Mouse (Mus musculus): ENCODE data around the gene Slc23a2.

Slc23a2 gene

DNA sequence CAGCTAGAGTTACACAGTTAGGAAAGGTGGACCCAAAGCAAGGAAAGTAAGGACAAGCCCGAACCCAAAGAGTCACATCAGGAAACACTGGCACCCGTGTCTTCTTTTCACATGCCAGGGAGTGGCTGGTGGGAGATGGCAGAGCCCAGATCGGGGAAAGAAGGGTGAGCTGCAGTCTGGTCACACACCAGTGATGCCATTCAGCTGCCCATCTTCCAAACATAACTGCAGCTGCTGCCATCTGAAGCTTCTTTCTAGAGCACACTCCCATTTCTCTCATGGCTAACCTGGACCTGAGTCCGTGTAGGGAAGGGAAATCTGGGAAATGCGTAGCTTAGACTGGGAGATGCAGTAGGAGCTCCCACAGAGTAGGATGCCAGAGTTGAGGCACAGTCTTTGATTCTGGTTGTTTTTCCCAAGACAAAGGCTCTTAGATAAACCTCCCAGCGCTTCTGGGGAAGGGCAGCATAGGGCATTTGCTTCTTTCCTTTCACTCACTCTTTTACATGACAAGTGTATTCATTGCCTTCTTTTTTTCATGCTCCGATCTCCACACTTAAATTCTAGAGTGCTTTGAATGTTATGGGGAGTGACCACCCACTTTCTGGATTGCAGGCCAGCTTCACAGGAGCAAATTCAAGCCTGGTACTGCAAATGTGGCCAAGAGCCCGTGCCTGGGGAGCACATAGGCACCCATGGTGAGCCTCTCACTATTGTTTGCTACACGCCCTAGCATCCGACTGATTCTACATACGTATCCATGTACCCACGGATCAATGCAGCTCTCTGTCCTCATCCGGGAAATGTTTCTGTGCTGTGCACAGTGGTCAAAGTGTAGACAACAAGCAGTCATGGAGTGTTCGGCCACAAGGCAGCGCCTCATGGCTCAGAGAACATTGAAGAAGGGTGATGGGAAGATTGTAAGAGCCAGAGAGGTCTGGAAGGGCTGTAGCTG is 100.3 kb downstream of the Slc23a2 start:
- DNase-seq: no peak

DNA sequence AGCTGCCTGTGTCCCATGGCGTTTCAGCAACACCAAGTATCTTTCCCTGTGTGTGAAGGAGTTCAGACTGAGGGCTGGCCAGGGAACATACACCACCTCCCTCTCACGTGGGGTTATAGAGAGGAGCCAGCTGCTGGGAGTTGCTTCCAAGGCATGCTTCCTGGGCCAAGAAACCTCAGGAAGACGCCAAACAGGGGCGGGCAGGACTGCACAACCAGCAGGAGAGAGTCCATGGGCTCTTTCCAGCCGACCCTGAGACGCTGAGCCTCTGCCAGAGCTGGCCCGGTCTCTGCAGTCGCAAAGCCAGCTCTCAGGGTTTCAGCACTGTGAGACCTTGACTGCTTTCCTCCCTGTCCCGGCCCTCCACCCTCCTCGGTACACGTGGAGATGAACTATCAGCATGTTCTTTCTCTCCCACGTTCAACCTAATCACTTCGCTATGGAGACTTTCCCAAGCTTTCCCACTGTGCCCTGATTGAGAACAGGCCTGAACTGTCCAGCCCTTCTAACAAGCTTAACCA is 101.7 kb downstream of the Slc23a2 start:
- DNase-seq: peak; percentile 99

DNA sequence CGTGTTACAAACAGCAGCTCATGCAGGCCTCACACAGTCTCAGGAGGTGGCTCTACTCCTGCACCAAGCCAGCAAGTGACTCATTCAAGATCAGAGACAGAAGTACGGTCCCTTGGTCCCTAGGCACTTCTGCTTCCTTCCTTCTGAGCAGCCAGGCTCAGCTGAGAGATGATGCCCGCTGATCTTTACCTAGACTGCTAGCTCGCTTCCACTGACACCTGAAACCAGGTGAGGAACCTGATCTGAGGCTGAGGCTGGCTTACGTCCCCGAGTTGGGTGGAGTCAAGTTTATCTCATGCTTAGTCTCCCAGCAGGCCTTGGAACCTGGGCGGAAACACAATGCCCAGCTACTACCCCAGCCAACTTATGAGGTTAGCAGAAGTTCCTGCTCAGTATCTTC is 105.0 kb downstream of the Slc23a2 start:
- peak; percentile 91 for DNase-seq

DNA sequence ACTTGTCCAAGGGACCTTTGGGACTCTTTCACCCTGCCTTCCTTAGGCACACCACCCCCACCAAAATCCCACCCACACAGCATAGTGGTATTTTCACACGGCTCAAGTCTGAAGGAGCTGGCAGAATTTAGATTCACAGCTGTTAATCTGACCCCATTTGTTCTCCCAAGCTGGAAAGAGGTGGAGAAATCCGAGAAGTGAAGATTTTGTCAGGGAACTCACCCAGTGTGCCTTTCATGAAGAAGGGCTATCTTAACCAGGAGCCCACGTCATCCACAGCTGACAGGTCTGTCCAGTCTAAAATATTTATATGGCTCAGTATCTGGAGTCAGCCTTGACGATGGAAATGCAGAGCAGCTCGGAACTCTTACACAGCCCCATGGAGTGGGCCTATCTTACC is 108.6 kb downstream of the Slc23a2 start:
- peak; percentile 95 for DNase-seq

GRCm38 (mm10) chr2:132035470-132035835 is 109.5 kb downstream of the Slc23a2 start:
- DNase-seq: peak; percentile 92

DNA sequence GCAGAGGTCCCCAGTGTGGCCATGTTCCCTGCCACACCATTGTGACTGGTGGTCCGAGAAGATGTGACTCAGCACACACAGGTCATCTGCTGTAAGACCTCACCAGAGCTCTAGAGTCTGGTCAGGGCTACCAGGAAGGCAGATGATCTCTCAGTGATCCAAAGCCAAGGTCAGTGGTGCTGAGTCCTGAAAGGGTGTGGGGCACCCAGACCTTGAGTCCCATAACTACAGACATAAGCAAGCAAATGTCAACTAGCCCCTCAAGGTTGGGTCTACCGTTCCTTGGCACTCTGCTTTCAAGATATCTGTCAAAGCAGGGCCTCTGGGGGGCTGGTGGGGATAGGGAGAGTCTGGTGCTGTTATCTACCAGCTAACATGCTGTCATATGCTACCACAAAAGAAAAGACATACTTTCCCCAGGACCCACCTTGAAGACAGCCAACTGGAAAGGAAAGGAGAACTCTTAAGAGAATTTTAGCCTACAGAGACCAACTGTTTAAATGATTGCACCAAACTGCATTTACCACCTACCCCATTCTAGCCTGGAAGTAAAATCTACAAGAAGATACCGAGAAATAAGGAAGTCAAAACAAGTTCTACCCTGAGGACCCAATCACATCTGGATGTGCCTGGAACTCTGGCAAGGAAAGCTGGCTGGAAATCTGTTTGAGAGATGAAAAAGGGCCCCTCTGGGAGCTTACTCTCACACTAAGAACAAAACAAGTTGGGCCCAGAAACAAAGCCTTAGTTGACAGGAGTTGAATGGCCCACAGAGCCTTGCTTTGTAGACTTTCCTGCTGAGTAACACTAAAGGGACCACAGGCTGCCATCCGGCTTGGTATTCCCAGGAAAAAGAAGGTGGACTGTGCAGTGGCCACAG is 110.1 kb downstream of the Slc23a2 start:
- peak; percentile 91 for DNase-seq

DNA sequence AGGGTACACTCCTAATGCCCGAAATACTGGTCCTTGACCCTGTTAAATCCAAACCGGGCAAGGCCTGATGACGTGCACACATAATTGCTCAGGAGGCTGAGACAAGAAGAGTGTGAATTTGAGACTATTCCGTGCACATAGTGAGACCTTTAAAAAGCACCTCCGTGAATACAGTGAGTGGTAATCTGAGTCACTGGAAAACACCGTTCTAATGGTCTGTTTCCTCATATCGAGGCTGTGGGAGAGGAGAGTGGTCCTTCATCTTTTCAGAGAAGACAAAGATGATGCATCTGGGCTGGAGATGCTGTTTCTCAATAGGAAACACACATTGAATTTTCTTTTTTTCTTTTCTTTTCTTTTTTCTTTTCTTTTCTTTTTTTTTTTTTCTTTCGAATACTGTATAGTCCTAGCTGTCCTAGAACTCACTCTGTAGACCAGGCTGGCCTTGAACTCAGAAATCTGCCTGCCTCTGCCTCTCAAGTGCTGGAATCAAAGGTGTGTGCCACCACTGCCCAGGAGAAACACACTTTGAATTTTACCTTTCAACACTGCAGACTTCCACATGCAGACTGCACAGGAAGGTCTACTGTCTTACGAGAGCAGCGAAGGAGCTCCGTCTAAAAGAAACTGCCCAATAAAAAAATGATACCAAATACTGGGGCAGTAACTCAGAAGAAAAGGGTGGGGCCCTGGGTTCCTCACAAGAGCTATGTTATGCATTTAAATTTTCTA is 113.4 kb downstream of the Slc23a2 start:
- DNase-seq: peak; percentile 77

DNA sequence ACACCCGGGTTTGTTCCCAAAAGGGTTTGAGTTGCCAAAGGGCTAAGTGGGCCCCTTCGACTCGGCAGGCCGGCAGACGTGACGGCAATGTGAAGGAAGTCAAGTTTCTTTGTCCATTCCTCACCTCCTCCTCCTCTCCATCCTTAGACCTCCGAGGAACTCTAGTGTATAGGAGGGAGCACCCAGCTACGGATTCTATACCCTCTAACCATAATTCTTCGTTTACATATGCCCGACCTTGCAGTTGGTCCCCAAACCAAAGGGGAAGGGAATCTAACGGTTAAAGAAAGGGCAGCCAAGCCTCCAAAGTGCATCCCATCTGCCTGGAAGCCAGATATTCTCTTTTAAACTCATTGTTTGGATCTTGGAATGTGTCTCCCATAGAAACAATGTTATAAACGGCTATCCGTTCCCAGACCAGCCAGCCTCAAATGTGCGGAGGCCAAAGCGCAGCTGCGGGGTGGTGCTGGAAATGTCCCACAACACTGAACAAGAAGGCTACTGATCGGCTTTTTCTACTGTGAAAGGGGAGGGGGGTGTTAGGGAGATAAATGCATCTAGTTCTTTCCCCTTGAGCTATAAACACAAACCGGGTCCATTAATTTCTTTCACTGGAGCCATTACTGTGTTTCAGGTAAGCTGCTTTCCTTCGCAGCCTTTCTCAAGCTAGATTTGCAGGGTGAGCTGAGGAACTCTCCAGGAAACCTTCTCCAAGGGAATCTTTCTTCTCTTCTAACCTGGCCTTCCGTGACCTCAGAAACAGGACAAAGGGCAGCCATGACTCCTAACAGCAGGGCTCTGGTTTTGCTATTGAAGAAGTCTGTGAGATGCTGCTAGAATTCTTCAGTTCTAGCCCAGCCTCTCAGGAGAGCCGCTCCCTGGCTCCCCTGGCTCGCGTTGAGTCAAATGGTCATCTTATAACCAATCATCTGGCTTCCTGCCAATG is 114.2 kb downstream of the Slc23a2 start:
- DNase-seq: peak; percentile 92

- DNase-seq: peak; percentile 99
Measured at GRCm38 (mm10) chr2:132029646-132030417, 115.1 kb downstream of the Slc23a2 start, which contains the start of gene Rassf2. Gene Rassf2 (minus strand): TSS chr2:132030258.

- peak; percentile 97 for DNase-seq
Measured at GRCm38 (mm10) chr2:132028894-132029605, 115.9 kb downstream of the Slc23a2 start.

DNA sequence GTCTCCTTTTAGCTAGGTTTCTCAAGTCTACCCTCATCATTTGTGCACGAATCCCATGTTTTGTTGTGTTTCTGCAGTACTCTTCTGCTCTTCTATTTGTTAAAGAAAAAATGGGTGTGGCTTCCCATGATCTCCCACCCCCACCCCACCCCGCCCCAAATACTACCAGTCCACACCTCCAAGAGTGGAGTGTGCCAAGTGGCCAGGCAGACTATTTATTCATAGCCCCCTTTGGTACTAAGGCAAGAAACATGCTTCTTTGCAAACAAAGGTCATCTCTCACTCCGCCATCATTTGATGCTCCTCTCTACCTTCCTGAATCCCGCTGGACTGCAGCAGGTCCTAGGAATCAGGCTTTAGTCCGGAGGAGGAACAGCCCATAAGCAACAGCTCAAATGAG is 116.8 kb downstream of the Slc23a2 start:
- peak; percentile 85 for DNase-seq

- peak; percentile 98 for DNase-seq
Measured at GRCm38 (mm10) chr2:132027366-132027765, 117.5 kb downstream of the Slc23a2 start.

- peak; percentile 81 for DNase-seq
Measured at GRCm38 (mm10) chr2:132024028-132024427, 120.9 kb downstream of the Slc23a2 start.

DNA sequence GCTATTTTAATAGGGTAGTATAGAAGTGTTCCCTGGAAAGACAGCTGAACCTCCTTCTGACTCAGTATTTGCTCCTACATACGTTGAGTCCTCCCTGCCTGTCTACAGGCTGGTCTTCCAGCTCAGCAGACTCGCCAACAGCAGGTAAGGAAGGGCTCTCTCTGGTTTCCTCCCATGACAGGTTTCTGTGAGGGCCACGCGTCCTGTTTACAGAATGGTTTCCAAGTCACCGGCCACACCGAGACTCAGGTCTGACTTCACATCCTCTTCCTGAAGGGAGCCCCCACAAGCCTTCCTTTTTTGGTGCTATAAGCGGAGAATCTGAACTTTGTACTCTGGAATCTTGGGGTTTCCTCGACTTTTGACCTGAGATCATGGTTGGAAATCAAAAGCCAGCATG is 122.3 kb downstream of the Slc23a2 start:
- DNase-seq: peak; percentile 93

- DNase-seq: peak; percentile 83
Measured at GRCm38 (mm10) chr2:132021616-132022015, 123.3 kb downstream of the Slc23a2 start.

- peak; percentile 97 for DNase-seq
Measured at GRCm38 (mm10) chr2:132020991-132021541, 123.8 kb downstream of the Slc23a2 start.

GRCm38 (mm10) chr2:132020420-132020819 is 124.5 kb downstream of the Slc23a2 start:
- DNase-seq: peak; percentile 90

GRCm38 (mm10) chr2:132019372-132019811 is 125.5 kb downstream of the Slc23a2 start:
- peak; percentile 97 for DNase-seq

- peak; percentile 86 for DNase-seq
Measured at GRCm38 (mm10) chr2:132018156-132018555, 126.8 kb downstream of the Slc23a2 start.
